Mouse (Mus musculus) CH12.LX (cell line): ENCODE data around the gene Med29. TPM values are rescaled to one million over a fixed set of nuclear protein-coding genes. Genes with fewer than 3 reads are reported as not detected.
A peak's percentile ranks its signal among the peaks of the same experiment; 100 is the strongest.

Experiments
- DNase-seq: peaks from one replicate; pipeline ENCODE4 v3.0.0-alpha.2; 2013; ENCODE audit errors: extremely low read depth
- H3K27ac ChIP-seq: 2 replicates; pipeline ENCODE4 v1.5.1; 2012; ENCODE audit warnings: low read depth, mild to moderate bottlenecking, control low read depth, moderate library complexity; ENCODE audit not compliant: insufficient read depth
- H3K27me3 ChIP-seq: replicated peaks from 2 replicates; pipeline ENCODE3; 2012; ENCODE audit warnings: inconsistent platforms
- H3K36me3 ChIP-seq, 2 experiments: replicated peaks in 1 of 2; 2 replicates each; pipeline versions ENCODE3 to v1.6.1; 2012; ENCODE audit warnings: inconsistent platforms in 1 of 2, low read length in 1 of 2, mild to moderate bottlenecking in 1 of 2, mixed read lengths in 1 of 2, moderate library complexity in 1 of 2; ENCODE audit not compliant: control insufficient read depth in 1 of 2, insufficient read depth in 1 of 2
- H3K4me1 ChIP-seq, 2 experiments: 2 replicates each; pipeline ENCODE4 v1.6.1; 2012; ENCODE audit warnings: inconsistent platforms in 1 of 2, moderate library complexity in 1 of 2; ENCODE audit not compliant: insufficient read depth in 2 of 2, control insufficient read depth in 1 of 2
- H3K4me2 ChIP-seq: 2 replicates; pipeline ENCODE4 v1.6.1; 2012; ENCODE audit warnings: low read depth, mild to moderate bottlenecking, control low read depth; ENCODE audit not compliant: poor library complexity, insufficient read depth, severe bottlenecking
- H3K4me3 ChIP-seq, 3 experiments: fragments of 150-350 bp in 1 of 3; sonication (generic) in 1 of 3; replicated peaks in 1 of 3; 2 replicates each; pipeline versions ENCODE3 to v1.5.1; 2011 to 2012; ENCODE audit warnings: low read depth in 2 of 3, low read length in 2 of 3, mild to moderate bottlenecking in 2 of 3, moderate library complexity in 2 of 3, control low read depth in 1 of 3, improper control_type of control experiment in 1 of 3, inconsistent platforms in 1 of 3, mixed read lengths in 1 of 3; ENCODE audit not compliant: poor library complexity in 1 of 3
- H3K79me2 ChIP-seq: replicated peaks from 2 replicates; pipeline ENCODE4 v1.6.1; 2012; ENCODE audit warnings: mild to moderate bottlenecking, moderate library complexity; ENCODE audit not compliant: control insufficient read depth, poor library complexity, insufficient read depth, severe bottlenecking; ENCODE audit errors: extremely low read depth
- H3K9ac ChIP-seq: 2 replicates; pipeline ENCODE4 v1.6.1; 2012; ENCODE audit warnings: low read depth, mild to moderate bottlenecking, control low read depth, moderate library complexity; ENCODE audit not compliant: insufficient read depth
- H3K9me3 ChIP-seq: replicated peaks from 2 replicates; pipeline ENCODE3; 2012; ENCODE audit warnings: low read length, inconsistent platforms, mixed read lengths
- BHLHE40 ChIP-seq: IDR thresholded peaks from 2 replicates; pipeline ENCODE4 v1.6.1; 2011; ENCODE audit warnings: mild to moderate bottlenecking, low read depth, low read length, improper control_type of control experiment
- CHD2 ChIP-seq: IDR thresholded peaks from 2 replicates; pipeline ENCODE4 v1.6.1; 2011; ENCODE audit warnings: low read length, improper control_type of control experiment
- E2F4 ChIP-seq: IDR thresholded peaks from 2 replicates; pipeline ENCODE4 v1.6.1; 2011; ENCODE audit warnings: low read depth, low read length, improper control_type of control experiment; ENCODE audit not compliant: insufficient replicate concordance
- ELF1 ChIP-seq: IDR thresholded peaks from 2 replicates; pipeline ENCODE4 v1.6.1; 2014; ENCODE audit warnings: low read depth, mild to moderate bottlenecking, inconsistent platforms, low read length, improper control_type of control experiment
- ETS1 ChIP-seq: conservative IDR thresholded peaks from 2 replicates; pipeline ENCODE4 v1.6.1; 2012; ENCODE audit warnings: low read depth, mild to moderate bottlenecking, inconsistent platforms, low read length, improper control_type of control experiment, moderate library complexity
- GABPA ChIP-seq: IDR thresholded peaks from 2 replicates; pipeline ENCODE4 v1.6.1; 2012; ENCODE audit warnings: low read depth, low read length, improper control_type of control experiment, inconsistent platforms; ENCODE audit not compliant: insufficient replicate concordance
- IRF4 ChIP-seq: IDR thresholded peaks from 2 replicates; pipeline ENCODE4 v1.6.1; 2014; ENCODE audit warnings: low read depth, mild to moderate bottlenecking, inconsistent platforms, low read length, improper control_type of control experiment
- JUN ChIP-seq: IDR thresholded peaks from 2 replicates; pipeline ENCODE4 v1.6.1; 2011; ENCODE audit warnings: low read depth, mild to moderate bottlenecking, low read length, improper control_type of control experiment, moderate library complexity; ENCODE audit not compliant: insufficient read depth
- JUND ChIP-seq: conservative IDR thresholded peaks from 2 replicates; pipeline ENCODE4 v1.6.1; 2011; ENCODE audit warnings: low read depth, low read length, improper control_type of control experiment
- MAFK ChIP-seq: IDR thresholded peaks from 2 replicates; pipeline ENCODE4 v1.6.1; 2011; ENCODE audit warnings: low read length, improper control_type of control experiment; ENCODE audit not compliant: insufficient replicate concordance
- MAZ ChIP-seq: IDR thresholded peaks from 2 replicates; pipeline ENCODE4 v1.6.1; 2012; ENCODE audit warnings: low read depth, mild to moderate bottlenecking, inconsistent platforms, low read length, improper control_type of control experiment, moderate library complexity
- MEF2A ChIP-seq: IDR thresholded peaks from 2 replicates; pipeline ENCODE4 v1.6.1; 2014; ENCODE audit warnings: low read depth, mild to moderate bottlenecking, inconsistent platforms, low read length, improper control_type of control experiment, borderline replicate concordance
- MXI1 ChIP-seq: IDR thresholded peaks from 2 replicates; pipeline ENCODE4 v1.6.1; 2011; ENCODE audit warnings: mild to moderate bottlenecking, low read depth, low read length, improper control_type of control experiment
- MYC ChIP-seq: IDR thresholded peaks from 2 replicates; pipeline ENCODE4 v1.6.1; 2011; ENCODE audit warnings: low read depth, mild to moderate bottlenecking, improper control_type of control experiment, low read length
- NELFE ChIP-seq: IDR thresholded peaks from 2 replicates; pipeline ENCODE4 v1.6.1; 2011; ENCODE audit warnings: low read depth, low read length, improper control_type of control experiment
- PAX5 ChIP-seq: IDR thresholded peaks from 2 replicates; pipeline ENCODE4 v1.6.1; 2012; ENCODE audit warnings: low read length, inconsistent platforms, mixed read lengths
- POLR2AphosphoS2 ChIP-seq: IDR thresholded peaks from 2 replicates; pipeline ENCODE4 v1.6.1; 2011; ENCODE audit warnings: low read depth, low read length, improper control_type of control experiment
- RAD21 ChIP-seq: IDR thresholded peaks from 2 replicates; pipeline ENCODE4 v1.6.1; 2011; ENCODE audit warnings: low read depth, mild to moderate bottlenecking, low read length, improper control_type of control experiment, moderate library complexity
- RCOR1 ChIP-seq: conservative IDR thresholded peaks from 2 replicates; pipeline ENCODE4 v1.6.1; 2012; ENCODE audit warnings: low read depth, mild to moderate bottlenecking, inconsistent platforms, low read length, improper control_type of control experiment
- SMC3 ChIP-seq: IDR thresholded peaks from 2 replicates; pipeline ENCODE4 v1.6.1; 2011; ENCODE audit warnings: low read depth, low read length, improper control_type of control experiment
- TBP ChIP-seq: conservative IDR thresholded peaks from 2 replicates; pipeline ENCODE4 v1.6.1; 2011; ENCODE audit warnings: low read depth, low read length, improper control_type of control experiment
- TCF12 ChIP-seq: IDR thresholded peaks from 2 replicates; pipeline ENCODE4 v1.6.1; 2014; ENCODE audit warnings: low read depth, mild to moderate bottlenecking, inconsistent platforms, low read length, improper control_type of control experiment
- UBTF ChIP-seq: IDR thresholded peaks from 2 replicates; pipeline ENCODE4 v1.6.1; 2012; ENCODE audit warnings: low read depth, mild to moderate bottlenecking, inconsistent platforms, low read length, improper control_type of control experiment, moderate library complexity
- USF1 ChIP-seq: IDR thresholded peaks from 2 replicates; pipeline ENCODE4 v1.6.1; 2014; ENCODE audit warnings: low read depth, mild to moderate bottlenecking, inconsistent platforms, low read length, improper control_type of control experiment
- USF2 ChIP-seq: conservative IDR thresholded peaks from 2 replicates; pipeline ENCODE4 v1.6.1; 2011; ENCODE audit warnings: low read depth, low read length, improper control_type of control experiment
- ZC3H11A ChIP-seq: IDR thresholded peaks from 2 replicates; pipeline ENCODE4 v1.6.1; 2012; ENCODE audit warnings: low read depth, mild to moderate bottlenecking, inconsistent platforms, low read length, improper control_type of control experiment
- ZKSCAN1 ChIP-seq: IDR thresholded peaks from 2 replicates; pipeline ENCODE4 v1.6.1; 2012; ENCODE audit warnings: low read depth, inconsistent platforms, low read length, improper control_type of control experiment, borderline replicate concordance
- ZMIZ1 ChIP-seq: IDR thresholded peaks from 2 replicates; pipeline ENCODE4 v1.6.1; 2012; ENCODE audit warnings: low read depth, mild to moderate bottlenecking, inconsistent platforms, low read length, improper control_type of control experiment
- ZNF384 ChIP-seq: IDR thresholded peaks from 2 replicates; pipeline ENCODE4 v1.6.1; 2012; ENCODE audit warnings: low read depth, low read length, improper control_type of control experiment, inconsistent platforms
- dilution Hi-C: fragments of 300-500 bp; cut with MboI; formaldehyde crosslinking; loops from 2 replicates; pipeline ENCODE4 v1.14.3; 2020; ENCODE audit warnings: low sequenced_read_pairs; ENCODE audit not compliant: extremely low pct_unique_long_range_greater_than_20kb, extremely low pct_ligation_motif_present
- in situ Hi-C: fragments of 300-500 bp; cut with MboI; formaldehyde crosslinking; loops from 3 replicates; pipeline ENCODE4 v1.14.3; 2019; ENCODE audit warnings: low sequenced_read_pairs, low pct_ligation_motif_present, low pct_unique_long_range_greater_than_20kb, mixed read lengths
- polyA plus RNA-seq: library from polyadenylated mRNA; unstranded; fragments of >175 nt; gene quantifications from 2 replicates; pipeline ENCODE4 v1.2.1, GENCODE M21; 2012; ENCODE audit warnings: low read depth; ENCODE audit not compliant: insufficient read length
- total RNA-seq, 2 experiments: library from RNA; depleted of rRNA; stranded (reverse); fragments of 300-350 nt in 1 of 2; fragments of >200 nt in 1 of 2; gene quantifications; 2 replicates each; pipeline ENCODE4 v1.2.3; 2012 to 2014

Med29 gene
- total and polyA plus RNA-seq, 3 experiments: 19.8 to 26.9 (median 23.5) TPM

- H3K79me2 ChIP-seq: no peaks in the 10 kb centered on the region
- no peak for DNase-seq
- peak overlapping the region in 1 of 3 experiments; percentile 15 for H3K4me3 ChIP-seq
- H3K4me2 ChIP-seq: peak overlapping the region; percentile 73
- H3K4me1 ChIP-seq: peaks cover 16 to 70% of the 10 kb centered on the region in 2 experiments
- TF ChIP-seq USF2 (no peak), MEF2A (no peak), JUN (no peak), NELFE (no peak), TBP (no peak), ZC3H11A (no peak), BHLHE40 (no peak), RAD21 (no peak), TCF12 (no peak), ZMIZ1 (no peak), SMC3 (no peak), E2F4 (no peak), PAX5 (no peak), USF1 (no peak), IRF4 (no peak), MAFK (no peak), CHD2 (no peak), UBTF (no peak), RCOR1 (no peak)
- TF ChIP-seq, all 38 proteins: peak for 0
- Histone ChIP-seq H3K36me3 (peaks cover 0 to 11% of the 10 kb centered on the region in 2 experiments), H3K27me3 (no peaks in the 10 kb centered on the region), H3K9ac (0 out of 2 replicates have a peak overlapping the region, but pooled peaks have one; percentile 60), H3K9me3 (no peaks in the 10 kb centered on the region), H3K27ac (peak overlapping the region; percentile 95)
- in situ Hi-C loops (no loop called here), dilution Hi-C loops (no loop called here)
Measured at GRCm38 (mm10) chr7:28441776-28442485, 49.4 kb upstream of the Med29 start.

DNA sequence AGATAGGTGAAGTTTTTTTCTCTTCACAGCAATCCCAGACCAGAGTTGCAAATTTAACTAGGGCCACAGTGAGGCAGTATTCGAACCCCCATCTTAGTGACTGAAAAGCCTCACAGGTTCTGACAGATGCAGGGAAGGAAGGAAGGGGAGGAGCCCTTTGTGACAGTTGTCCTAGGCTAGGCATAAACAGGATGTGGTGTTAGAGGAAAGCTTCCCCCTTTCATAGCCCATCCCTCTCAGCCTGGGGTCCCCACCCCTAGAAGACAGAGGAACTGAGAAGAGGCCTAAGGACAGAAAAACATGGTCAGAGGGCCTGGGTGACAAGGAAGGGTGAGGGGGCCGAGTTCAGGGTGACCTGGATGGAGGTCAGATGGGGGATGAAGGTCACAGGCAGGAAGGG lies 48.2 kb upstream of the Med29 start:
- Histone ChIP-seq H3K27me3 (no peaks in the 10 kb centered on the region), H3K4me2 (peak overlapping the region; percentile 73), H3K36me3 (peaks cover 0 to 9% of the 10 kb centered on the region in 2 experiments), H3K4me3 (peak overlapping the region; percentile 42 to 48 (median 48)), H3K27ac (peak overlapping the region; percentile 95), H3K9me3 (no peaks in the 10 kb centered on the region), H3K9ac (peak overlapping the region; percentile 59), H3K79me2 (no peaks in the 10 kb centered on the region), H3K4me1 (peaks cover 16 to 60% of the 10 kb centered on the region in 2 experiments)
- peak; percentile 90 for DNase-seq
- dilution Hi-C loops: no loop called here
- in situ Hi-C loops: no loop called here
- TF ChIP-seq MAZ (peak; percentile 71; the same call in 1 of the 2 replicates), MAFK (no peak), NELFE (no peak; the same call in 1 of the 2 replicates), USF2 (no peak), MEF2A (peak; percentile 39; the same call in 1 of the 2 replicates), ZNF384 (0 out of 2 replicates have a peak, but pooled peaks have one; percentile 33), SMC3 (peak; percentile 37), BHLHE40 (no peak), ETS1 (peak; percentile 39; the same call in 1 of the 2 replicates), JUND (no peak), JUN (no peak), ELF1 (peak; percentile 72), POLR2AphosphoS2 (no peak), GABPA (no peak), UBTF (no peak), USF1 (no peak), ZC3H11A (no peak), MXI1 (no peak), MYC (no peak), ZKSCAN1 (no peak), E2F4 (no peak)
